Mouse (Mus musculus): ENCODE measurements around the gene Mecp2. TPM values are rescaled to one million over a fixed set of nuclear protein-coding genes. Genes with fewer than 3 reads are reported as not detected.

The Mecp2 gene
- polyA plus RNA-seq, 1 experiment from 2014 or later, result 11.9 TPM

GRCm38 (mm10) chrX:74037702-74038375, 97.3 kb downstream of the Mecp2 start:
- H3K9ac ChIP-seq (ENCODE audit: low read depth, low read length), result no peak overlapping the region
- WGBS (ENCODE audit: insufficient replicate concordance), result 84% methylated on average over 5 of the region's 5 CpGs
- H3K9me3 ChIP-seq (replicated peaks; ENCODE audit: control insufficient read depth, low read length), result no peaks in the 10 kb centered on the region
- H3K4me1 ChIP-seq (ENCODE audit: control insufficient read depth, insufficient read depth, low read length), result no peaks in the 10 kb centered on the region
- ATAC-seq (replicated peaks; ENCODE audit: insufficient number of reproducible peaks, low FRiP score, low TSS enrichment), result no peak
- H3K4me2 ChIP-seq, result no peak overlapping the region
- H3K36me3 ChIP-seq (ENCODE audit: control insufficient read depth, insufficient read depth, low read length), result peaks cover 3% of the 10 kb centered on the region; the same call in 1 of the 2 replicates
- no peaks in the 10 kb centered on the region for H3K27me3 ChIP-seq (ENCODE audit: control insufficient read depth, insufficient read depth, low read length)
- no peak overlapping the region for H3K27ac ChIP-seq (ENCODE audit: low read depth, low read length)
- H3K4me3 ChIP-seq (ENCODE audit: low read depth, low read length), result no peak overlapping the region

GRCm38 (mm10) chrX:74030000-74030399, 105.2 kb downstream of the Mecp2 start:
- Histone ChIP-seq H3K9me3 (replicated peaks; ENCODE audit: control insufficient read depth, low read length) (no peaks in the 10 kb centered on the region), H3K27me3 (ENCODE audit: control insufficient read depth, insufficient read depth, low read length) (no peaks in the 10 kb centered on the region; the same call in 1 of the 2 replicates), H3K4me1 (ENCODE audit: control insufficient read depth, insufficient read depth, low read length) (0 out of 2 replicates have a peak, but pooled peaks cover 3% of the 10 kb centered on the region), H3K4me3 (ENCODE audit: low read depth, low read length) (no peak overlapping the region), H3K4me2 (no peak overlapping the region), H3K36me3 (ENCODE audit: control insufficient read depth, insufficient read depth, low read length) (no peaks in the 10 kb centered on the region), H3K27ac (ENCODE audit: low read depth, low read length) (no peak overlapping the region), H3K9ac (ENCODE audit: low read depth, low read length) (no peak overlapping the region)
- WGBS (ENCODE audit: insufficient replicate concordance), result 52% methylated on average over 1 of the region's 1 CpGs
- no peak for ATAC-seq (replicated peaks; ENCODE audit: insufficient number of reproducible peaks, low FRiP score, low TSS enrichment)

GRCm38 (mm10) chrX:74023188-74024049, 111.7 kb downstream of the Mecp2 start, which contains the start of gene Irak1:
Gene Irak1, minus strand, starts transcription at chrX:74023918.
- no peaks in the 10 kb centered on the region for H3K4me1 ChIP-seq (ENCODE audit: control insufficient read depth, insufficient read depth, low read length)
- H3K27ac ChIP-seq (ENCODE audit: low read depth, low read length), result peak within 1 kb of the TSS; percentile 79
- peak within 1 kb of the TSS; percentile 68 for H3K4me2 ChIP-seq
- no peaks in the 10 kb centered on the region for H3K36me3 ChIP-seq (ENCODE audit: control insufficient read depth, insufficient read depth, low read length)
- H3K4me3 ChIP-seq (ENCODE audit: low read depth, low read length), result peak within 1 kb of the TSS; percentile 63
- peak within 1 kb of the TSS; percentile 87 for H3K9ac ChIP-seq (ENCODE audit: low read depth, low read length)
- peak; percentile 80 for ATAC-seq (replicated peaks; ENCODE audit: insufficient number of reproducible peaks, low FRiP score, low TSS enrichment)
- peaks cover 4% of the 10 kb centered on the region for H3K27me3 ChIP-seq (ENCODE audit: control insufficient read depth, insufficient read depth, low read length)
- WGBS (ENCODE audit: insufficient replicate concordance), result 16% methylated on average over 60 of the region's 72 CpGs
- H3K9me3 ChIP-seq (replicated peaks; ENCODE audit: control insufficient read depth, low read length), result no peaks in the 10 kb centered on the region

GRCm38 (mm10) chrX:74022795-74023187, 112.4 kb downstream of the Mecp2 start:
- Histone ChIP-seq H3K9ac (ENCODE audit: low read depth, low read length) (peak overlapping the region; percentile 87), H3K27me3 (ENCODE audit: control insufficient read depth, insufficient read depth, low read length) (peaks cover 4% of the 10 kb centered on the region), H3K36me3 (ENCODE audit: control insufficient read depth, insufficient read depth, low read length) (no peaks in the 10 kb centered on the region), H3K9me3 (replicated peaks; ENCODE audit: control insufficient read depth, low read length) (no peaks in the 10 kb centered on the region), H3K27ac (ENCODE audit: low read depth, low read length) (no peak overlapping the region), H3K4me3 (ENCODE audit: low read depth, low read length) (peak overlapping the region; percentile 63), H3K4me1 (ENCODE audit: control insufficient read depth, insufficient read depth, low read length) (no peaks in the 10 kb centered on the region), H3K4me2 (peak overlapping the region; percentile 68)
- ATAC-seq (replicated peaks; ENCODE audit: insufficient number of reproducible peaks, low FRiP score, low TSS enrichment), result no peak
- WGBS (ENCODE audit: insufficient replicate concordance), result 29% methylated on average over 6 of the region's 6 CpGs

GRCm38 (mm10) chrX:74014597-74014996, 120.6 kb downstream of the Mecp2 start:
- Histone ChIP-seq H3K4me2 (no peak overlapping the region), H3K27ac (ENCODE audit: low read depth, low read length) (no peak overlapping the region), H3K9me3 (replicated peaks; ENCODE audit: control insufficient read depth, low read length) (no peaks in the 10 kb centered on the region), H3K4me3 (ENCODE audit: low read depth, low read length) (no peak overlapping the region), H3K4me1 (ENCODE audit: control insufficient read depth, insufficient read depth, low read length) (no peaks in the 10 kb centered on the region), H3K9ac (ENCODE audit: low read depth, low read length) (no peak overlapping the region), H3K27me3 (ENCODE audit: control insufficient read depth, insufficient read depth, low read length) (no peaks in the 10 kb centered on the region), H3K36me3 (ENCODE audit: control insufficient read depth, insufficient read depth, low read length) (peaks cover 3% of the 10 kb centered on the region; the same call in 1 of the 2 replicates)
- no peak for ATAC-seq (replicated peaks; ENCODE audit: insufficient number of reproducible peaks, low FRiP score, low TSS enrichment)
- 100% methylated on average over 1 of the region's 1 CpGs for WGBS (ENCODE audit: insufficient replicate concordance)

GRCm38 (mm10) chrX:74008063-74008462, 127.1 kb downstream of the Mecp2 start:
- H3K36me3 ChIP-seq (ENCODE audit: control insufficient read depth, insufficient read depth, low read length), result no peaks in the 10 kb centered on the region
- no peak for ATAC-seq (replicated peaks; ENCODE audit: insufficient number of reproducible peaks, low FRiP score, low TSS enrichment)
- no peak overlapping the region for H3K9ac ChIP-seq (ENCODE audit: low read depth, low read length)
- no peak overlapping the region for H3K27ac ChIP-seq (ENCODE audit: low read depth, low read length)
- WGBS (ENCODE audit: insufficient replicate concordance), result 66% methylated on average over 8 of the region's 8 CpGs
- H3K4me2 ChIP-seq, result no peak overlapping the region
- H3K27me3 ChIP-seq (ENCODE audit: control insufficient read depth, insufficient read depth, low read length), result no peaks in the 10 kb centered on the region
- H3K9me3 ChIP-seq (replicated peaks; ENCODE audit: control insufficient read depth, low read length), result no peaks in the 10 kb centered on the region
- H3K4me3 ChIP-seq (ENCODE audit: low read depth, low read length), result no peak overlapping the region
- no peaks in the 10 kb centered on the region for H3K4me1 ChIP-seq (ENCODE audit: control insufficient read depth, insufficient read depth, low read length)

GRCm38 (mm10) chrX:74006401-74006800, 128.8 kb downstream of the Mecp2 start:
- Histone ChIP-seq H3K9ac (ENCODE audit: low read depth, low read length) (no peak overlapping the region), H3K9me3 (replicated peaks; ENCODE audit: control insufficient read depth, low read length) (no peaks in the 10 kb centered on the region), H3K4me3 (ENCODE audit: low read depth, low read length) (no peak overlapping the region), H3K27ac (ENCODE audit: low read depth, low read length) (no peak overlapping the region), H3K4me1 (ENCODE audit: control insufficient read depth, insufficient read depth, low read length) (no peaks in the 10 kb centered on the region), H3K4me2 (no peak overlapping the region), H3K27me3 (ENCODE audit: control insufficient read depth, insufficient read depth, low read length) (no peaks in the 10 kb centered on the region), H3K36me3 (ENCODE audit: control insufficient read depth, insufficient read depth, low read length) (no peaks in the 10 kb centered on the region)
- no peak for ATAC-seq (replicated peaks; ENCODE audit: insufficient number of reproducible peaks, low FRiP score, low TSS enrichment)
- WGBS (ENCODE audit: insufficient replicate concordance), result 75% methylated on average over 21 of the region's 21 CpGs

- WGBS (ENCODE audit: insufficient replicate concordance), result 48% methylated on average over 2 of the region's 2 CpGs
- no peak overlapping the region for H3K4me2 ChIP-seq
- no peak overlapping the region for H3K9ac ChIP-seq (ENCODE audit: low read depth, low read length)
- no peaks in the 10 kb centered on the region for H3K36me3 ChIP-seq (ENCODE audit: control insufficient read depth, insufficient read depth, low read length)
- H3K27me3 ChIP-seq (ENCODE audit: control insufficient read depth, insufficient read depth, low read length), result no peaks in the 10 kb centered on the region
- no peaks in the 10 kb centered on the region for H3K4me1 ChIP-seq (ENCODE audit: control insufficient read depth, insufficient read depth, low read length)
- H3K9me3 ChIP-seq (replicated peaks; ENCODE audit: control insufficient read depth, low read length), result no peaks in the 10 kb centered on the region
- H3K27ac ChIP-seq (ENCODE audit: low read depth, low read length), result no peak overlapping the region
- no peak overlapping the region for H3K4me3 ChIP-seq (ENCODE audit: low read depth, low read length)
- no peak for ATAC-seq (replicated peaks; ENCODE audit: insufficient number of reproducible peaks, low FRiP score, low TSS enrichment)
These were observed 131.5 kb downstream of the Mecp2 start for GRCm38 (mm10) chrX:74003644-74004043.
